Mouse (Mus musculus): ENCODE data around the gene Gm20388. TPM values are rescaled to one million over a fixed set of nuclear protein-coding genes. Genes with fewer than 3 reads are reported as not detected.

Gene Gm20388
- polyA plus RNA-seq, 2 experiments = 8.5 TPM; not detected in 1

GRCm38 (mm10) chr8:122739102-122739725, 2828.6 kb downstream of the Gm20388 start:
- no peak for TF ChIP-seq EP300 (IDR thresholded peaks at IDR 0.05; ENCODE audit: low read depth)
- TF ChIP-seq CTCF (IDR thresholded peaks at IDR 0.05; ENCODE audit: low read depth) = no peak
- Histone ChIP-seq H3K4me1 (replicated peaks; ENCODE audit: control insufficient read depth in 2 of 2, insufficient read depth in 2 of 2, low read length in 1 of 2) (peaks cover 23 to 27% of the 10 kb centered on the region in 2 experiments), H3K36me3 (replicated peaks; ENCODE audit: control insufficient read depth, insufficient read depth, low read depth) (no peaks in the 10 kb centered on the region), H3K9ac (replicated peaks) (no peak overlapping the region), H3K4me2 (ENCODE audit: low read depth) (no peak overlapping the region), H3K27me3 (ENCODE audit: control insufficient read depth, insufficient read depth, low read length) (peaks cover 33% of the 10 kb centered on the region), H3K9me3 (ENCODE audit: control insufficient read depth, low read length) (no peaks in the 10 kb centered on the region), H3K4me3 (ENCODE audit: insufficient read depth in 1 of 2, low read depth in 2 of 2, low read length in 2 of 2) (no peak overlapping the region), H3K27ac (no peak overlapping the region)
- ATAC-seq (ENCODE audit: insufficient read depth) = no peak
- 28% methylated on average over 11 of the region's 11 CpGs for WGBS (ENCODE audit: insufficient replicate concordance)
- no peak for DNase-seq (ENCODE audit: low read depth in 3 of 3, low spot score in 3 of 3)

- Histone ChIP-seq H3K9me3 (ENCODE audit: control insufficient read depth, low read length) (no peaks in the 10 kb centered on the region), H3K4me1 (replicated peaks; ENCODE audit: control insufficient read depth in 2 of 2, insufficient read depth in 2 of 2, low read length in 1 of 2) (no peaks in the 10 kb centered on the region), H3K9ac (replicated peaks) (no peak overlapping the region), H3K27ac (no peak overlapping the region), H3K36me3 (replicated peaks; ENCODE audit: control insufficient read depth, insufficient read depth, low read depth) (no peaks in the 10 kb centered on the region), H3K27me3 (ENCODE audit: control insufficient read depth, insufficient read depth, low read length) (peaks cover 43% of the 10 kb centered on the region), H3K4me3 (ENCODE audit: insufficient read depth in 1 of 2, low read depth in 2 of 2, low read length in 2 of 2) (no peak overlapping the region), H3K4me2 (ENCODE audit: low read depth) (no peak overlapping the region)
- TF ChIP-seq EP300 (IDR thresholded peaks at IDR 0.05; ENCODE audit: low read depth) = no peak
- no peak for TF ChIP-seq CTCF (IDR thresholded peaks at IDR 0.05; ENCODE audit: low read depth)
- ATAC-seq (ENCODE audit: insufficient read depth) = no peak
- DNase-seq (ENCODE audit: low read depth in 3 of 3, low spot score in 3 of 3) = no peak
- 48% methylated on average over 19 of the region's 19 CpGs for WGBS (ENCODE audit: insufficient replicate concordance)
These were observed 2831.8 kb downstream of the Gm20388 start for GRCm38 (mm10) chr8:122742471-122742870.

- H3K4me3 ChIP-seq (ENCODE audit: insufficient read depth in 1 of 2, low read depth in 2 of 2, low read length in 2 of 2) = no peak overlapping the region
- peaks cover 38% of the 10 kb centered on the region for H3K27me3 ChIP-seq (ENCODE audit: control insufficient read depth, insufficient read depth, low read length)
- H3K4me2 ChIP-seq (ENCODE audit: low read depth) = no peak overlapping the region
- no peak for DNase-seq (ENCODE audit: low read depth in 3 of 3, low spot score in 3 of 3)
- H3K36me3 ChIP-seq (replicated peaks; ENCODE audit: control insufficient read depth, insufficient read depth, low read depth) = no peaks in the 10 kb centered on the region
- no peak overlapping the region for H3K9ac ChIP-seq (replicated peaks)
- TF ChIP-seq EP300 (IDR thresholded peaks at IDR 0.05; ENCODE audit: low read depth) (no peak), CTCF (IDR thresholded peaks at IDR 0.05; ENCODE audit: low read depth) (no peak)
- no peak for ATAC-seq (ENCODE audit: insufficient read depth)
- 49% methylated on average over 17 of the region's 17 CpGs for WGBS (ENCODE audit: insufficient replicate concordance)
- no peak overlapping the region for H3K27ac ChIP-seq
- H3K4me1 ChIP-seq (replicated peaks; ENCODE audit: control insufficient read depth in 2 of 2, insufficient read depth in 2 of 2, low read length in 1 of 2) = no peaks in the 10 kb centered on the region
- H3K9me3 ChIP-seq (ENCODE audit: control insufficient read depth, low read length) = no peaks in the 10 kb centered on the region
These were observed 2834.5 kb downstream of the Gm20388 start for GRCm38 (mm10) chr8:122745022-122745749.

GRCm38 (mm10) chr8:122745750-122746275, 2835.2 kb downstream of the Gm20388 start:
- Histone ChIP-seq H3K4me3 (ENCODE audit: insufficient read depth in 1 of 2, low read depth in 2 of 2, low read length in 2 of 2) (no peak overlapping the region), H3K9ac (replicated peaks) (no peak overlapping the region), H3K9me3 (ENCODE audit: control insufficient read depth, low read length) (no peaks in the 10 kb centered on the region), H3K4me1 (replicated peaks; ENCODE audit: control insufficient read depth in 2 of 2, insufficient read depth in 2 of 2, low read length in 1 of 2) (no peaks in the 10 kb centered on the region), H3K4me2 (ENCODE audit: low read depth) (no peak overlapping the region), H3K27ac (no peak overlapping the region), H3K27me3 (ENCODE audit: control insufficient read depth, insufficient read depth, low read length) (peaks cover 32% of the 10 kb centered on the region), H3K36me3 (replicated peaks; ENCODE audit: control insufficient read depth, insufficient read depth, low read depth) (no peaks in the 10 kb centered on the region)
- no peak for DNase-seq (ENCODE audit: low read depth in 3 of 3, low spot score in 3 of 3)
- ATAC-seq (ENCODE audit: insufficient read depth) = no peak
- 56% methylated on average over 16 of the region's 16 CpGs for WGBS (ENCODE audit: insufficient replicate concordance)
- TF ChIP-seq CTCF (IDR thresholded peaks at IDR 0.05; ENCODE audit: low read depth) = no peak

GRCm38 (mm10) chr8:122746439-122746838, 2835.8 kb downstream of the Gm20388 start:
- no peak overlapping the region for H3K4me3 ChIP-seq (ENCODE audit: insufficient read depth in 1 of 2, low read depth in 2 of 2, low read length in 2 of 2)
- peaks cover 26% of the 10 kb centered on the region for H3K27me3 ChIP-seq (ENCODE audit: control insufficient read depth, insufficient read depth, low read length)
- WGBS (ENCODE audit: insufficient replicate concordance) = 50% methylated on average over 7 of the region's 7 CpGs
- no peak for TF ChIP-seq CTCF (IDR thresholded peaks at IDR 0.05; ENCODE audit: low read depth)
- TF ChIP-seq EP300 (IDR thresholded peaks at IDR 0.05; ENCODE audit: low read depth) = no peak
- H3K9ac ChIP-seq (replicated peaks) = no peak overlapping the region
- no peaks in the 10 kb centered on the region for H3K9me3 ChIP-seq (ENCODE audit: control insufficient read depth, low read length)
- H3K4me1 ChIP-seq (replicated peaks; ENCODE audit: control insufficient read depth in 2 of 2, insufficient read depth in 2 of 2, low read length in 1 of 2) = no peaks in the 10 kb centered on the region
- DNase-seq (ENCODE audit: low read depth in 3 of 3, low spot score in 3 of 3) = no peak
- no peaks in the 10 kb centered on the region for H3K36me3 ChIP-seq (replicated peaks; ENCODE audit: control insufficient read depth, insufficient read depth, low read depth)
- H3K4me2 ChIP-seq (ENCODE audit: low read depth) = no peak overlapping the region
- H3K27ac ChIP-seq = no peak overlapping the region
- no peak for ATAC-seq (ENCODE audit: insufficient read depth)

All from liver, embryonic 14.5 days (tissue).